Mouse (Mus musculus) left cerebral cortex, postnatal 14 days (tissue): ENCODE data around the gene Rsph3b. TPM values are rescaled to one million over a fixed set of nuclear protein-coding genes. Genes with fewer than 3 reads are reported as not detected.

Source experiments
- DNase-seq, 2 experiments: peaks; one replicate each; pipeline ENCODE4 v3.0.0; 2021 to 2022; ENCODE audit warnings: low spot score in 2 of 2, mixed read lengths in 1 of 2
- intact Hi-C: fragments of 180-260 bp; cut with DNase I; formaldehyde crosslinking; loops from one replicate; pipeline ENCODE4 v1.15.1; 2025
- microRNA-seq, 2 experiments: library from miRNA; unstranded; fragments of <30 nt; microRNA quantifications; one replicate each; pipeline ENCODE4 v1.2.0; 2022
- total RNA-seq, 2 experiments: library from RNA; stranded (reverse); gene quantifications; 2 replicates each; pipeline ENCODE4 v1.2.3; 2021

The Rsph3b gene
- total RNA-seq, 2 experiments from 2014 or later, result 29.1 to 31.0 TPM

- intact Hi-C loops, result loop anchor here (10.0 kb wide), 1 partner anchor 107 kb away; no protein-coding TSS in a partner anchor
- no peak for DNase-seq
Measured at GRCm38 (mm10) chr17:6881306-6881705, 67.2 kb downstream of the Rsph3b start.

- no peak for DNase-seq
- intact Hi-C loops, result no loop called here
Measured at GRCm38 (mm10) chr17:6871421-6871820, 77.1 kb downstream of the Rsph3b start.

- intact Hi-C loops, result no loop called here
- DNase-seq, result no peak
Measured at GRCm38 (mm10) chr17:6868810-6869209, 79.7 kb downstream of the Rsph3b start.

- intact Hi-C loops, result no loop called here
- no peak for DNase-seq
Measured at GRCm38 (mm10) chr17:6867740-6868139, 80.7 kb downstream of the Rsph3b start.

- DNase-seq, result no peak
- intact Hi-C loops, result no loop called here
Measured at GRCm38 (mm10) chr17:6866576-6866975, 81.9 kb downstream of the Rsph3b start.

- intact Hi-C loops, result no loop called here
- DNase-seq, result no peak
Measured at GRCm38 (mm10) chr17:6865580-6865979, 82.9 kb downstream of the Rsph3b start.

- intact Hi-C loops, result no loop called here
- DNase-seq, result no peak
Measured at GRCm38 (mm10) chr17:6864869-6865268, 83.6 kb downstream of the Rsph3b start.

- no peak for DNase-seq
- intact Hi-C loops, result no loop called here
Measured at GRCm38 (mm10) chr17:6863521-6863920, 85.0 kb downstream of the Rsph3b start.

- intact Hi-C loops, result no loop called here
- DNase-seq, result peak in 1 of 2 experiments; percentile 35
Measured at GRCm38 (mm10) chr17:6862040-6862780, 86.3 kb downstream of the Rsph3b start.

GRCm38 (mm10) chr17:6861181-6862039 lies 87.1 kb downstream of the Rsph3b start:
- peak; percentile 65 to 70 for DNase-seq
- intact Hi-C loops, result no loop called here

GRCm38 (mm10) chr17:6860491-6860897 lies 88.0 kb downstream of the Rsph3b start:
- DNase-seq, result peak in 1 of 2 experiments; percentile 16
- intact Hi-C loops, result no loop called here

GRCm38 (mm10) chr17:6860067-6860466 lies 88.4 kb downstream of the Rsph3b start:
- intact Hi-C loops, result no loop called here
- no peak for DNase-seq

Small RNA genes within 50 kb of the gene (microRNA-seq; reads per million reads assigned to microRNA genes)
- gene Mir692-1, result 0 reads per million in 2 experiments

Other genes starting within 250 kb of the Rsph3b start
- gene Ezr, start 165.9 kb downstream of the Rsph3b start, total RNA-seq, result 10 to 100 TPM; 43.6 to 47.9 TPM
- gene Tagap1, start 12.5 kb upstream of the Rsph3b start, total RNA-seq, result 10 to 100 TPM; 21.5 to 24.2 TPM
- gene Rnaset2b, start 22.0 kb upstream of the Rsph3b start, total RNA-seq, result 10 to 100 TPM; 44.6 to 45.7 TPM
- under 1 TPM in 1 of 2 experiments, not detected in 1; 0.42 TPM for gene Gm49721, start 30.2 kb upstream of the Rsph3b start, total RNA-seq
- gene Gm1604a, start 76.9 kb upstream of the Rsph3b start, total RNA-seq, result under 1 TPM; 0.61 to 0.64 TPM
- gene Rps6ka2, start 221.4 kb upstream of the Rsph3b start, total RNA-seq, result 10 to 100 TPM; 49.8 to 56.0 TPM